Mouse (Mus musculus) brain, embryonic 14.5 days (tissue): ENCODE measurements around the gene S1pr5. TPM values are rescaled to one million over a fixed set of nuclear protein-coding genes. Genes with fewer than 3 reads are reported as not detected.
A peak's percentile ranks its signal among the peaks of the same experiment; 100 is the strongest.

Source experiments
- DNase-seq: peaks from one replicate; pipeline ENCODE4 v3.0.0-alpha.2; 2011; ENCODE audit warnings: low read depth
- CTCF ChIP-seq: fragments of 200-500 bp; IDR thresholded peaks from 2 replicates; pipeline ENCODE4 v1.5.1; 2012; ENCODE audit warnings: inconsistent platforms, mild to moderate bottlenecking, moderate library complexity, borderline replicate concordance; ENCODE audit not compliant: insufficient read depth, insufficient read length; ENCODE audit errors: extremely low read depth
- POLR2A ChIP-seq: fragments of 200-500 bp; IDR thresholded peaks from 2 replicates; pipeline ENCODE4 v1.6.1; 2012; ENCODE audit warnings: mild to moderate bottlenecking, inconsistent platforms, borderline replicate concordance; ENCODE audit not compliant: poor library complexity, insufficient read depth, insufficient read length, severe bottlenecking; ENCODE audit errors: extremely low read depth
- polyA plus RNA-seq: library from polyadenylated mRNA; depleted of rRNA; stranded (reverse); fragments of >200 nt; gene quantifications from 2 replicates; pipeline ENCODE4 v1.2.3, GENCODE M21; 2012

The S1pr5 gene
- polyA plus RNA-seq, 1 experiment, result 2.5 TPM

DNA sequence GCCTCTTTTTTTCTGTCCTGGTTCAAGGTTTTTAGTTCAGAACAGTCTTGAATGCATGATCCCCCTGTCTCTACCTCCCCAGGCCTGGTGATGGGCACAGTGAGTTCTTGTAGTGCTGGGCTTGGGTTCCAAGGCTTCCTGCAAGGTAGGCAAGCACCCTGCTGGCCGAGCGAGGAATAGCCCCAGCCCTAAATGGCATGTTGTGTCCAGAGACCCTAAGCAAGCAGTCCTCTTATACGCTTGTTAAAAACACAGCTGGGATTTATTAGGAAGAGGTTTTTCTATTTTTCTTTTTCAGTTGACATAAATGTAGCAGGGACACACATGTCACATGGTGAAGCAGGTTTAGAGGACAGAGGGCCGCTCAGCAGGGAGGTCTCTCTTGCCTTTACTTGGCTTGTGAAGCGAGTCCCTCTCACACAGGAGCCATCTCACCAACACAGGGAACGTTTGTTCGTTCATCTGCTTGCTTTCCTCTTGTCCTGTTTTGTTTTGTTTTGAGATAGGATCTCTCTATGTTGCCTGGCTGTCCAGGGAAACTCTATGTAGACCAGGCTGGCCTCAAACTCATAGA, 34.5 kb downstream of the S1pr5 start:
- TF ChIP-seq POLR2A (no peak), CTCF (peak; percentile 71)
- peak; percentile 40 for DNase-seq

DNA sequence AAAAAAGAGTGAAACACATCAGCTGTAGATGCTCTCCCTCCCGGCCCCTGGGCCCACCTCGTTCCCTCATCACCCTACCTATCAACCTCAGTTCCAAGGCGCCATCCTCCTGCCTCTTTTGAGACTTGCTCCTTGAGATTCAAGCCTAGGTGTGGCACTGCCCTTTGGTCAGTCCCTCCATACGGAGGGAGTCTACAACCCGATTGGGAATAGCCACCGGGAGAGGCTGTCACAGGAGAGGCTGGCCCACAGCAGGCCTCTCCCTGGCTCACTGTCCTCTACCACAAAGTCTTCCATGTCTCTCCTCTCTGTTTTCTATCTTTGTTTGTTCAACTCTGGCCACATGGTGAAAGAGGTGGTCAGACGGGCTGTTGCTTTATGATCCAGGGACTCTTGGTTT, 36.6 kb downstream of the S1pr5 start:
- no peak for DNase-seq
- TF ChIP-seq POLR2A (no peak), CTCF (no peak)

DNA sequence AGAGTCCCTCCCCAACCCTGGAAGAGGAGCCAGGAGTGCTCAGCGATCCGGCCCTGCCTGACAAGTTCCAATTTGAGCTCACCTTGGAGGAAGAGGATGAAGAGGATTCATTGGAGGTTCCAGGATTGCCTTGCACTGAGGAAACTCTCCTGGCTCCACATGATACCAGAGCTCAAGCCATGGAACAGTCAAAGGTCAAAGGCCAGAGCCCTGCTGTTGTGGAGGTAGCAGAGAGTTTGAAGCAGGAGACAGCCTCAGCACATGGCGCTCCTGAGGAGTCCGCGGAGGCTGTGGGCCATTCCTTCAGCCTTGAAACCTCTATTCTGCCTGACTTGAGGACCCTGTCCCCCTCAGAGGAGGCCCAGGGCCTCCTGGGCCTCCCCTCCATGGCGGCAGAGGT, 37.4 kb downstream of the S1pr5 start:
- no peak for DNase-seq
- TF ChIP-seq POLR2A, result no peak

DNA sequence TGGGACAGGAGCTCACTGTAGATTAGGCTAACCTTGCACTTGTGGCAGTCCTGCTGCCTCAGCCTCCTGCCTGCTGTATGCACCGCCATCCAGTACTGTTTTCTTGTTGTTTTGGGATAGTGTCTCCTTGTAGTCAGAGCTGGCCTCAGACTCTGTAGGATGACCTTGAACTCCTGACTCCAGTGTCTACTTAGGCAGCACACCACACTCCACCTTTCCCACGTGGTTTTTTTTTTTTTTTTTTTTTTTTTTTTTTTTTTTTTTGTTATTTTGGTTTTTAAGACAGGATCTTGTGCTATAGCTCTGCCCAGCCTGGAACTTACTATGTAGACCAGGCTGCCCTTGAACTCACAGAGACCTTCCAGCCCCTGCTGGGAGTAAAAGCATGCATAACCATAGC, 39.6 kb downstream of the S1pr5 start:
- no peak for DNase-seq
- TF ChIP-seq CTCF (no peak), POLR2A (no peak)

DNA sequence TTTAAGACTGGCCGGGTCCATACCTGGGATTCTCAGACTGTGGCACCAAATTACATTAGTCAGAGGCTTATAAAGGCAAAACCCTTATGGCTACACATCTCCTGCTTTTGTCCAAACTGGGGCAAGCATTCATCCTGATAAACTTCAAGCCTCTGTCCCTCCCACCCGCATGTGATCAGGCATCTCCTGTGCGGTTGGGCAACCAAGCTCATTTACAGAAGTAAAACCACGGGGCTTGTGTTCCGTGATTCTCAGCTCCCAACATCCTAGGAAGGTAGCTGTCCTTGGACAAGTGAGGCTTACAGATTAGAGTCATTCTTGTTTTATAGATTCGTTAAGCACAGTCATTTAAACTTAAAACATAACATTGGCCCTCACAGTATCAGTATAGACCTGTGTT, 41.4 kb downstream of the S1pr5 start:
- DNase-seq, result no peak
- no peak for TF ChIP-seq CTCF
- no peak for TF ChIP-seq POLR2A

DNA sequence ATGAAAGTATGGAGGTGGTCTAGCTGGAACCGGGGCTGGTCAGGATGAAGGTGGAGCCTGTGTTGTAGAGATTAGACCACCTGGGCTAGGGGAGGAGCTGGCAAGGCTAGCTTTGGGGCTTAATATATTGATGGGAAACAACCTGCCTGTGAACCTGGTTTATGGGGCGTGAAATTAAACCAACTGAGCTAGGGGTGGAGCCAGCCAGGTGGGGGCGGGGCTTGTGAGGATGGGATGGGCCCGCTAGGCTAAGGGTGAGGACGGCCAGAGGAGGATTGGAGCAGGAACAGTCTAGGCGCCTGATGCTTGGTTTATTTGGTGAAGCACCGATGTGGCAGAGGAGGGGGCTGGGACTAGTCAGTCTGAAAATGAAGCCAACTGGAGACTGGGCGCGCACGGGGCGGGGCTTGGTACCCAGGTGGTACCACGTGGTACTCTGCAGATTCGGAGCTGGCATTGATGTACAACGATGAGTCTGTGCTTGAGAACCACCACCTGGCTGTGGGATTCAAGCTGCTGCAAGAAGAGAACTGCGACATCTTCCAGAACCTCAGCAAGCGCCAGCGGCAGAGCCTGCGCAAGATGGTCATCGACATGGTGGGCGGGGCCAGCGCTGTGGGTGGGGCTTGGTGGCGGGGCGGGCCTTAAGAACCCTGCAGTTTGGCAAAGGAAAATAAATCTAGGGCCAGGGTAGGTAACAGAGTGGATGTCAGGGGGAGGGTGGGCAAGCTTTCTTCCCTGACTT, 43.5 kb downstream of the S1pr5 start:
- peak; percentile 61 for DNase-seq

DNA sequence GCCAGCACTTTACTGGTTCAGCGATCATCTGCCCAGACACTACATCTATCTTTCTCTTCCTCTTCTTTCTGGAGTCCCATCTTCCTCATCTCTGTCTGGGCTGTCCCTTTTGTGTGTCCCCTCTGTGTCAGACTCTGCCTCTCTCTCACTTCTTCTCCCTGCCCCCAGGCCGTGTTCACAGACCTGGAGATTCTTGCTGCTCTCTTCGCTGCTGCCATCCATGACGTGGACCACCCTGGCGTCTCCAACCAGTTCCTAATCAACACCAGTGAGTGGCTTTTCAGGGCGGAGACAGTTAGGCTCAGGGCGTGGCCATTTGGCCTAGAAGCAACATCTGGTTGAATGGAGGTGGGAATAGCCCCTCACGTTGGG, 44.1 kb downstream of the S1pr5 start:
- DNase-seq, result no peak
- no peak for TF ChIP-seq POLR2A
- TF ChIP-seq CTCF, result no peak

More for the DNA sequence above, 43.5 kb downstream of the S1pr5 start:
- TF ChIP-seq POLR2A (no peak), CTCF (no peak)

DNA sequence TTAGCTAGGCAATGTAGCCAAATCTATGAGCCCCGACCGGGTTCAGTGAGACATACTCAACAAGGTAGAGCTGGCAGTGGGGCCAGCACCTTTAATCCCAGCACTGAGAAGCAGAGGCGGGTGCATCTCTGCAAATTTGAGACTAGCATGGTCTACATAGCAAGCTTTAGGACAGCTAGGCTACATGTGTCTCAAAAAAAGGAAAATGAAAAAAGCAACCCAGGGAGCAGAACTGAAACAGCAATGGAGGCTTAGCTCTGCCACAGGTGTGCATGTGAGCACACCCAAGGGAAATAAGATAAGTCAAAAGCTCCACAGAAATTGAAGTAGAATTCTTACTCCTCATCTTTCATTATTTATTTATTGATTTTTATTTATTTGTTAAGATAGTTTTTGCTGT, 49.3 kb downstream of the S1pr5 start:
- no peak for DNase-seq
- TF ChIP-seq POLR2A (no peak), CTCF (no peak)

DNA sequence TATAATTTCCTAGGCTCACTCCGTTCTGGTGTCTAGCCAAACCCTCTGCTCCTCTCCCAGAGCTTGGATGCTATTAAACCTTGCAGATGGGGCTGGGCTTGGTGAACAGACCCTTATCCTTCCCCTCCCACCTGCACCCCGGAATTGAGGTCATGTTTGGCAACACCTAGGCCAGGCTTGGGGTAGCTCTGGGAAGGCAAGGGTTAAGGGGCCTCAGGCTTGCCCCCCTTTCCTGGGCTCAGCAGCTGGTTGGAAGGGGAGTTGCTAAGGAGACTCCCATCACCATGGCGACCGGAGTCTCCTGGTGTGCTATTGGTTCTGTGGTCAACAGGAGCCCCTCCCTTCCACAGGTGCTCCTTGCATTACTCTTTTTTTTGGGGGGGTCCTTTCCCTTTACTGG, 50.3 kb downstream of the S1pr5 start:
- DNase-seq, result peak; percentile 95
- no peak for TF ChIP-seq POLR2A
- no peak for TF ChIP-seq CTCF

DNA sequence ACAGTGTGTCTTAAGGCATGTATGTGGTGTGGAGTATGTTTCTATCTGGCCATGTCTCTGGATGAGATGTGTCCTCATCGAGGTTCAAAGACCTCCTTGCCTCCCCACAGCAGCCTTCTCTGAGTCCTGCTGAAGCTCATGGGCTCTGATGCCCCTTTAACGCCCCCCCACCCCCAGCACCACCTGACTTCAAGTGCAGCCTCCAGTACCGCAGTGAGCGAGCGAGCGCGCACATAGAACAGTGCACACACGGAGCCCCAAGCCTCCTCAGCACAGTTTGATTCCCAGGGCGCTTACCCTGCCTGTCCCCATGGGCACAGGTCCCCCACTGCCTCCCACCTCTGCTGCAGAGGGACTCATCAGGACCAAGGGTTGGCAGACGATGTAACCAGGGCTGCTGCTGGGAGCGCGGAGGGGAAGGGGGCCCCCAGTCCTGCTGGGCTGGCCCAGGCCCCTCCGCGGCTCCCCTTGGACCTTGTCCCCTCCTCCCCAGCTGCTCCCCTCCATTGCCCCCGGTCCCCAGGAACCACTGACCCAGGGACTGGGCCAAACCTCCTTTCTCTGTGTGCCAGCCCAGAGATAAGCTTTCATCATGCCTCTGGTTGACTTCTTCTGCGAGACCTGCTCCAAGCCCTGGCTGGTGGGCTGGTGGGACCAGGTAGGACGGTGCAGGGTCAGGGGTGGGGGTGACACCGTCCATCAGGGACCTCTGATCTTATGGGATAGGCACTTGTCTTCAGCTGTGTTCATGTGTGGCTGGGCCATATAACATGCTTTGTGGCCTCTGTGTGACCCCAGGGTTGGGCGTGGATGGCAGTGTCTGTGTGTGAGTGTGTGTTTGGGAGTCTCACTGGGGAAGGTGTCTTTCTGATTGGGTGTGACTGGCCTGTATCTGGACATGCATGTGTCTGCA, 51.5 kb downstream of the S1pr5 start:
- DNase-seq, result peak; percentile 88
- TF ChIP-seq CTCF, result no peak
- 0 out of 2 replicates have a peak, but pooled peaks have one; percentile 19 for TF ChIP-seq POLR2A

DNA sequence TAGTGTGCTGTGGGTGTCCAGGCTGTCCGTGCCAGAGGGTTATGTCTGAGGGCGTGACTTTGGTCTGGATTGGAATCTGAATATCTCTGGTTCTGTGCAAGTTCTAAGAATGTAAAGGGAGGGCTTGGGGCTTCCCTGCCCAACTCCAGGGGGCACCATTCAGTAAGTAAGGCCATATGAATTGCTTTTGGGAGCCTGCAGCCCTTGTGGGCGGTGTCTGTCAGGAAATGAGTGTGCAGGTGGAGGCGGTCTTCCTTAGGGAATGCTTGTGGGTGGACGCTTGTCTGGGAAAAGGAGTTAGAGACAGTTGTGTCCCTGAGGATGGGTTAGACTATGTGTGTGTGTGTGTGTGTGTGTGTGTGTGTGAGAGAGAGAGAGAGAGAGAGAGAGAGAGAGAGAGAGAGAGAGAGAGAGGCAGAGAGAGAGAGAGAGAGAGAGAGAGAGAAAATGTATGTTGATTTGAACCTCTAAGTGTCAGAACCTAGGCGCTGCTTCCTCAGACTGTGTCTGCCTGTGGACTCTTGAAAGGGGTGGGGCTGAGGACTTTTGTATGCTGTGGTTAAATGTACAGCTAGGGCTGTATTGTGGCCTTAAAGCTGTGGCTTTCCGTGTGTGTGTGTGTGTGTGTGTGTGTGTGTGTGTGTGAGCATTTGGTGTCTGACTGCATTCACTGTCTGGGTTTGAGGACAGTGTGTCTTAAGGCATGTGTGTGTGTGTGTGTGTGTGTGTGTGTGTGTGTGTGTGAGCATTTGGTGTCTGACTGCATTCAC, 52.3 kb downstream of the S1pr5 start:
- DNase-seq, result peak; percentile 18
